Mouse (Mus musculus) layer of hippocampus, adult 9-11 months (tissue): ENCODE results near the gene Ccnd3.

Experiments used
- DNase-seq: peaks from one replicate; pipeline ENCODE4 v3.0.0; 2022

Gene Ccnd3

GRCm38 (mm10) chr17:47627791-47628190 is 122.9 kb downstream of the Ccnd3 start:
- no peak for DNase-seq

DNA sequence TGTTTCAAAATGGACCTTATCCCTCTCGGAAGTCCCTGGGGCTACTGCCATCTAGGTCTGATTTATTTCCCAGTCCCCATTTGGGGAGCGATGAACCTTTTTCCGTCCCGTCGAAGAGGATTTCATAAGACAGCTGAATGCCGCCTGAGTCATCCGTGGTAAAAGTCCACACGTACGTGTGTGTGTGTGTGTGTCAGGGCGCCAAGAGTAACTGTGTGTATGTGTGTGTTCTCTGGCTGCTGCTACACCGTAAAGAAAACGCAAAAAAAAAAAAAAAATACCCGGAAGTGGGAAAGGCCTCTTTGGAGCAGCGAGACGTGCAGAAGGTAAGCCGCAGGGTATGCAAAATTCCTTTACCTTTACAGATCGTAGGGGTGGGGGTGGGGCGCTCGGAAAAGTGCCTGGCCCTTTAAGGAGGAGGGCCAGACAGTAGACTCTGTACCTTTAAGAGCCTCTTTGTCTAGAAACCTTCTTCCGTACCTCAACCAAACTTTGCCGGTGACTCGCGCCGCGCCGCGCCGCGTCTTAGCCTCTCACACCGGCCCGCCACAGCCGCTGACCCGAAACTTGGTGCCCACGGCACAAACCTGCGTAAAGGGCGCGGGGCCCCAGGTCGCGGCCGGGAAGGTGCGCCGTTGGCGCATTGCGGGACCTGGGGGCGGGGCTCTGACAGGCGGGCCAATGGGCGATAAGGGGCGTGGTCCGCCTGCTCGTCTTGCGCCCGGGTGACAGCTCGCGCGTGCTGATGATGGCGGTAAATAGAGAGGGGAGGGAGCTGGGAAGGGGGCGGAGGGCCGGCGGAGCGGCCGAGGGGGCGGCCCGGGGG is 124.2 kb downstream of the Ccnd3 start:
- peak; percentile 94 for DNase-seq

DNA sequence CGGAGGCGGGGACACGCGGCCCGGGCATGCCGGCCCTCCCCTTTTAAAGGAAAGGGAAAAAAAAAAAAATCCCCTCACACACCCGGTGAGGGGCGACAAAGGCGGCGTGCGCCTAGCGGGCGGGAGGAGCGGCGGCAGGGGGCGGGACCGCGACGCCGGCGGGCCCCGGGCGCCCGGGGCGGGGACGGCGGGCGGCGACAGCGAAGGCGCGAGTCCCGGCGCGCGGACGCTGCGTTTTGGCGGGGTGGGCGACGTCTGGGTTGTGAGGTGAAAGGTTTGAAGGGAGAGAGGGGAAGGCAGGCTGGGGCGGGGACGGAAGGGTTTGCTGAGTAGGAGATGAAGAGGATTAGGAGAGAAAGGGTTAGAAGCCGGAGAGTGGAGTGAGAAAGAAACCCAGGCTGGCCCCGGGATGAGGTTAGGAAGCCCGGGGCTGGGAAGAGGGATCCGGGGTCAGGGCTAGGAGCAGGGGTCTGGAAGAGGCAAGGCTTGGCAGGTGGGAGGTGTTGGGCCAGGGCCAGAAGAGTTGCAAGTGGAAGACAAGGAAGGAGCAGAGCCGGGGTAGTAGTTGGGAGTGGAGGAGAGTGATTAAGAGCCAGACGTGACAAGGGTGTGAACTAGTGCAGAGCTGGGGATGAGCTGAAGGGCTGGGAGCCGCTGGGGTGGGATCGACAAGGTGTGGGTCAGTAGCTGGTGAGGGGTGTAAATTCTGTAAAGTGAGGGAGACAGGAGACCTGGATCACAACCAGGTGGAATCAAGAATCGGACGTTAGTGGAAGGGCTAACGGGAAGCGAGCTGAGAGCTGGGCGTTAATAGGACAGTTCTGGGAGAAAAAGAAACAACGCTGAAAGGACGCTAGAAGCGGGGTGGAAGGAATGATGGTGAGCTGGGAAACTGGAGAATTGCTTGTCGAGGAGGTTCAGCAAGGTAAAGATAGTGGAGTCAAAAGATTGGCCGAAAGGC is 125.1 kb downstream of the Ccnd3 start:
- DNase-seq: peak; percentile 41

GRCm38 (mm10) chr17:47630678-47631065 is 125.8 kb downstream of the Ccnd3 start, which contains the start of gene Usp49:
Gene Usp49 (plus strand): TSS chr17:47630690.
- no peak for DNase-seq

DNA sequence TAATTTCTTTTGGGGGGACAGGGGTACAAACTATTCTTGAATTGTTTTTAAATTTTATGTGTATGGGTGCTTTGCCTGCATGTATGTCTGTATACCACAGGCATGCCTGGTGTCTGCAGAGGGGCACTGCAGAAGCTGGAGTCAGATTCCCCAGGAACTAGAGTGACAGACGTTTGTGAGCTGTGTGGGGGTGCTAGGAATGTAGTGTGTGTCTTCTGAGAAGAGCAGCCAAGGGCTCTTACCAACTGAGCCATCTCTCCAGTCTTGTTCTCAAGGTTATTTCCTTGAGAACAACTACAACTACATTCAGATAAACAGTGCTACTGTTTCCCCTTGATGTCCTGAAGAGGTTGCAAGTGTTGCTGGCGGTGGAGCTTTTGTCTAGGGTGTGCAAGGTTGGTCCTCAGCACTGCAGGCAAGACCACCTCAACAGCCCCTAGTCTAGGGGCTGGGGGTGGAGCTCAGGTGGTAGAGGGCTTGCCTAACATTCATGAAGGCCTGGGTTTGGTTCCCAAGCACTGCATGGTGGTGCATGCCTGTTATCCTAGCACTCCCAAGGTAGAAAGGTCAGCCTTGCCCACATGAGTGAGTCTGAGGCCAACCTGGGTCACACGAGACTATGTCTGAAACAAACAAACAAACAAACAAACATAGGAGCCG is 127.5 kb downstream of the Ccnd3 start:
- no peak for DNase-seq

DNA sequence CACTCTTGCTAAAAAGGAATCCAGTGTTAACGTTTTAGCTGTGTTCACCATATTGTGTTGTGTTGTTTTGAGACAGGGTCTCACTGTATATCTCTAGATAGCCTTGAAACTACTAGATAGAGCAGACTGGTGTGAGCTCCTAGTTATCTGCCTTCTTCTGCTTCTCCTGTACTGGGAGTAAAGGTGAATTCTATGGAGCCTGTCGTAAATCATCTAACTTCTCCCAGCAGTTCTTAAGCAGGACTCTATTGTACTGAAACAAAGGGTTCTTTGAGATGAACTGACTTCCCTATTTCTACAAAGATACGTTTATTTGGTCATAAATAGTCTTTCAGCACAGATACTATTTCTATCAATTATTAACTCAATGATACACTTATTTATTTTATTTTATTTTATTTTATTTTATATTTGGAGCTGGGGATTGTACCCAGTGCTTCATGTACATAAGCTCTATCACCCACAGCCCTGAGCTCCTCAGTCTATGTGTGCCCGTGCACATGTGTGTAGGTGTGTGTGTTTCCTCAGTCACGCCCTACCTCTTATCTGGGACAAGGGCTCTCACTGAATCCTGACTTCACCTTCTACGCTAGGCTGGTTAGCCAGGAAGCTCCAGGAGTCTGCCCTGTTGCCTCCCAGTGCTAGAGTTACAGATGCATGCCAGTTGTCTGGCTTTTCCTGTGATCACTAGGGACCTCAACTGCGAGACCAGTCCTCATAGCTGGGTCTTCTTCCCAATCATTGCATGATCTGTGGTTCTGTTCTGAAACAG is 129.3 kb downstream of the Ccnd3 start:
- DNase-seq: no peak

- DNase-seq: no peak
Observed at GRCm38 (mm10) chr17:47642992-47643391, 138.1 kb downstream of the Ccnd3 start.

DNA sequence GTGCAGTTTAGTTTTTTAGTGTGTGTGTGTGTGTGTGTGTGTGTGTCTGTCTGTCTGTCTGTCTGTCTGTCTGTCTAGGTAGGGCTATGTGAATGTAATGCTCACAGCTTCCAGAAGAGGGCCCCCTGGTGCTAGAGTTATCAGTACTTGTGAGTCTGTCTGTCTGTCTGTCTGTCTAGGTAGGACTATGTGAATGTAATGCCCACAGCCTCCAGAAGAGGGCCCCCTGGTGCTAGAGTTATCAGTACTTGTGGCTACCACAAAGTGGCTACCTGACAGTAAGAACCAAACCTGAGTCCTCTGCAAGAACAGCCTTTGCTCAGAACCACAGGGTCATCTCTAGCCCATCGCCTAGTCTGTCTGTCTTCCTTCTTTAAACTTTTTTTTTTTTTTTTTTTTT is 141.8 kb downstream of the Ccnd3 start:
- peak; percentile 55 for DNase-seq

- DNase-seq: no peak
Observed at GRCm38 (mm10) chr17:47648966-47649365, 144.1 kb downstream of the Ccnd3 start.
